Mouse (Mus musculus) lung, postnatal 4 days (tissue): Measurements from ENCODE around the gene Rasgrf2.
"Not testable (repeated sequence)": the region's sequence is repeated elsewhere in the genome, so short reads cannot be mapped to it uniquely, and the experiment has no call there.

Experiments
- DNase-seq, 2 experiments: peaks; one replicate each; pipeline ENCODE4 v3.0.0; 2021

The Rasgrf2 gene

GRCm38 (mm10) chr13:92131384-92132150 is at the start of gene Rasgrf2:
Gene Rasgrf2, minus strand, starts transcription at chr13:92131656.
- peak; percentile 31 to 39 for DNase-seq

DNA sequence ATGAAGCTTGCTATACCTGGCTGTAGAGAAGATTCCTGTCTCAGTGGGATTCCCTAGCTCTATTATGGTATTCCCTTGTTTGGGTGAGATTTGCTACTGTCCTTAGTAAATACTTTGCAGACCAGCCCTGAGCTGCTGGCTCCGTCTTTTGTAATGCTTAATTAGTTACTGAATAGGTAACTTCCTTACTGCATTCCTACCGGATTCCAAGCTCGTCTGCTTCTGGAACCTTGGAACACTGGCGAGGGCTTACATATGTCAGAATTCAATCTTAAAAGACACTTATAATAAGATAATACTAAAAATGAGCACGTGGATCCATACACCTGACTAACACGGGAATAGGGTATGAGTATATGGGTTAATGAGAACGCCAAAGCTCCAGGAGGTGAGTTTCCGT is 41.2 kb upstream of the Rasgrf2 start:
- not testable (repeated sequence) for DNase-seq

- DNase-seq: no peak
These were observed 19.1 kb upstream of the Rasgrf2 start for GRCm38 (mm10) chr13:92150551-92150950.

DNA sequence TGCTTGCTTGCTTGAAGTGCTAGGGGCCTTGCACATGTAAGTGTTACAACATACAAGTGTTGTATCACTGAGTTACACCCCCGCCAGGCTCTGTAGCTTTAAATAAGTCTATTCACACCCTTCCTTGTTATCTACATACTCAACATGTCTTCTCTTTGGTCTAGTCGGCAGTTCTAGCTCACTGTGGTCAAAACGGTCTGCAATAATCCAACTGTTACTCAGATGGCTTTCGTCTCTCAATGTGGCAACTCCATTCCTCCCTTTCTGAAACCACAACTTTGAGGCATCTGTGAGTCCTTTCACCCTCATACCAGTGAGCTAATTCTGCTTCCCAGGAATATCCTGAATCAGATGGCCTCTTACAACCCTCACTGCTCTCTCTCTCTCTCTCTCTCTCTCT is 17.4 kb upstream of the Rasgrf2 start:
- DNase-seq: no peak

DNA sequence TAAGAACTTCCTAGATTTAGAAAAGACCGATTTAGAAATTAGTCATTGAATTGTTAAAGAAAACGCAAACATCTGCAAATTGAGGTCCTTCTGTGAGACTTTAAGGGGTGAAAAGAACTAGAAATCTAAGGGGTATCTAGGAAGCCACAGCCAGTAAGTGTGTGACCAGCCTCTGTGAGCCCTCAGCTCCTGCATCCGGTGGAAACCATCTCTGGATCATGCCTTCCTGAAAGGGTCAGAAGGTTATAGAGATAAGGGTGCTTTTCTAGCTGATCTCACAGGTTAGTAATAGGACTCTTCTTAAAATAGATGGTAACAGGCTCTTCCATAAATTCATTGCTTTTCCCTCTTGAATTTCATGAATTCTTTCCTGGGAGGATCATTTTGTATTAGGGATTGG is 3.3 kb upstream of the Rasgrf2 start:
- no peak for DNase-seq

GRCm38 (mm10) chr13:92132599-92132998 is 1.1 kb upstream of the Rasgrf2 start:
- DNase-seq: no peak

GRCm38 (mm10) chr13:92130994-92131383 is 467 bp downstream of the Rasgrf2 start:
- no peak for DNase-seq

DNA sequence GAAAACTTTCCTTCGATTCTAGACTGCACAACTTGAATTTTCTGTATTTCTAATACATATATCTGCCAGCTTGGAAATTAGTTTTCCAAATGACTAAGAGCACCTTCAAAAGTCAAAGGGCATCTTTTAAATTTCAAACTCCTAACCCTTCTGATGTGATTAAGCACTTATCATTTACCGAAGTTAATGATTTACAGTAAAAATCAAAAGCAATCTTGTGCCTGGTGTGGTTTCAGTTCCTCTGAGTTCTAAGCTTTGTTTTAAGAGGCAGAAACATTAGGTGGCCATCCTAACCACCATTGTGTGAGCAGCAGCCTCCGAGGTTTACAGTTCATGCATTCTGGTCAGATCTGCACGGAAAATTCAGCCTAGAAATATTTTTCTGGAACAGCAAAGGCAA is 1.6 kb downstream of the Rasgrf2 start:
- no peak for DNase-seq

DNA sequence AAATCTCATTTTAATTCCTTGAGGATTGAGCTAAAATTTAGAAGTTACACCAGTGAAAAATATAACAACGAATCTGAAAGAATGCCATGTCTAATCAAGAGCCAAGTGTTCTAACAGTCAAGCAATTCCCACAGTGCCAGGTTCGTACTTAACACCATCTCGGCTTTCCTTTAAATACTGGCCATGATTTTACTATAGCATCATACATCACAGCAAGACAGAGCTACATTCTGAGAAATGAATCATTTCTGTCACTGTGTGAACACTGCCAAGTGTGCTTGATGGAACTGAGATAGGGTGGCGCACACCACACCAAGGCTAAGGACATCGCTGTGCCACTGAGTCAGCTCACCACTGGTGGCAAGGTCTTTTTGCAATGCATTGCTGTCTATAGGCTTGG is 5.6 kb downstream of the Rasgrf2 start:
- no peak for DNase-seq

DNA sequence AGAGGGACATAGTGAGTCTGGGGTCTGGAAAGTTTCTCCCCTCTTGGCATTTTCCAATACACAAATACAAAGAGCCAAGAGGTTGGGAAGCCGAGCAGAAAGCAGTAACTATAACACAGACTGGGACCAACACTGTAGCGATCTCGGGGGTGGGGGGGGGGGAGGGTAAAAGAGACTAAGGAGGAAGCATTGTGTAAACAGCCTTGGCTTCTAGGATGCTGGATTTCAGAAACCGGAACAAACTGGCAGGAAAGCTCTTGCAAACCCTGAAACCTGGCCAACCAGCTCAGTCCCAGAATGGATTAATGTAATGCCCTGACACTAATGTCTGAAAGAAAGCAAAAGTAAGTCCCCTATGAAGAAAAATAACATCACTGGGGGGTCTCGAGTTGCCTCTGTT is 11.8 kb downstream of the Rasgrf2 start:
- peak; percentile 18 to 35 for DNase-seq

GRCm38 (mm10) chr13:92114076-92114475 is 17.4 kb downstream of the Rasgrf2 start:
- DNase-seq: no peak

DNA sequence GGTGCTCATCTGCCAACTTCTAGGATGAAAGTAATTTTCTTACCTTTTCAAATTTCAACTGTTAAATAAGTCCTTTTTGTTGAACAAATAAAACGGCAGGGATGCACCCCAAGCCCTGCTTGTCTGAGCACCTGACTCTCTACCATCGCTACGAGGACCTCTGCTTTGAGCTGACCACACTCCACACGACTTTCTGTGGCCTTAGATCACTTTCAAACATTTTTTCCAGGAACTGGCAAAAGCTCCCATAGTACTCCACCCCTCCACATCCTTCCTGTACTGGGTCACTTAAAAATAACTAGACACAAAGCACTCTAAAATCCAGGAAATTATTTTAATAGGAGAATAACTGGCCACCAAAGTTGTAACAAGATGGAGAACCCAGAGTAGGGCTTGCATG is 23.2 kb downstream of the Rasgrf2 start:
- DNase-seq: no peak

- no peak for DNase-seq
These were observed 27.2 kb downstream of the Rasgrf2 start for GRCm38 (mm10) chr13:92104259-92104658.

- DNase-seq: no peak
These were observed 33.0 kb downstream of the Rasgrf2 start for GRCm38 (mm10) chr13:92098484-92098883.

- DNase-seq: no peak
These were observed 36.0 kb downstream of the Rasgrf2 start for GRCm38 (mm10) chr13:92095131-92096090.

GRCm38 (mm10) chr13:92093712-92094290 is 37.7 kb downstream of the Rasgrf2 start:
- no peak for DNase-seq

- DNase-seq: no peak
These were observed 58.3 kb downstream of the Rasgrf2 start for GRCm38 (mm10) chr13:92073111-92073510.

- no peak for DNase-seq
These were observed 62.8 kb downstream of the Rasgrf2 start for GRCm38 (mm10) chr13:92068651-92069050.

- no peak for DNase-seq
These were observed 63.6 kb downstream of the Rasgrf2 start for GRCm38 (mm10) chr13:92067831-92068230.

- no peak for DNase-seq
These were observed 77.7 kb downstream of the Rasgrf2 start for GRCm38 (mm10) chr13:92053748-92054147.

GRCm38 (mm10) chr13:92053001-92053400 is 78.5 kb downstream of the Rasgrf2 start:
- no peak for DNase-seq

DNA sequence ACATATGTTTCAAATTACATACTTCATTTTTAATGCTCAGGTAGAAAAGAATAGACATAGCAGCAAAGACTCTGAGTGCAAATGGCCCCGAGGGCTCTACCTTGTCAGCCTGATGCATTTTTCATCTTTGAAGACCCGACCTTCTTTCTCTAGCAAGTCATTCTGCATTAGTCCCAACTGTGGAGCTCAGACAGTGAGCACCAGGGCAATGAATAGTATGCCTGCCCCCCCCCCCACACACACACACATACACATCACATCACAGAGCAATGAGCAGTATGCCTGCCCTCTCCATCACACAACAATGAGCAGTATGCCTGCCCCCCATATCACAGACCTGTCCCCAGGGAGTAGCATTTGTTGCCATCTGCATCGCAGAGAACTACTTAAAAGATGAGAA is 80.2 kb downstream of the Rasgrf2 start:
- DNase-seq: no peak
